Mouse (Mus musculus) thymus, adult 2 months (tissue): ENCODE results near the gene Tmem229a. TPM values are rescaled to one million over a fixed set of nuclear protein-coding genes. Genes with fewer than 3 reads are reported as not detected.

ENCODE experiments used
- DNase-seq: peaks from one replicate; pipeline ENCODE4 v3.0.0; 2021
- H3K27ac ChIP-seq: fragments of 200-500 bp; 2 replicates; pipeline ENCODE4 v1.5.1; 2012; ENCODE audit warnings: low read length, control low read depth; ENCODE audit not compliant: control insufficient read depth, insufficient read depth
- H3K27me3 ChIP-seq: fragments of 200-500 bp; 2 replicates; pipeline ENCODE4 v1.6.1; 2012; ENCODE audit warnings: mild to moderate bottlenecking, low read length, moderate library complexity, mixed read lengths; ENCODE audit not compliant: control insufficient read depth, insufficient read depth
- H3K36me3 ChIP-seq: fragments of 200-500 bp; 2 replicates; pipeline ENCODE4 v1.6.1; 2012; ENCODE audit warnings: mild to moderate bottlenecking, low read length, moderate library complexity; ENCODE audit not compliant: control insufficient read depth, insufficient read depth
- H3K4me1 ChIP-seq: fragments of 200-500 bp; replicated peaks from 2 replicates; pipeline ENCODE4 v1.6.1; 2012; ENCODE audit warnings: low read length; ENCODE audit not compliant: control insufficient read depth, insufficient read depth
- H3K4me3 ChIP-seq: fragments of 200-500 bp; 2 replicates; pipeline ENCODE4 v1.5.1; 2012; ENCODE audit warnings: mild to moderate bottlenecking, low read length, control low read depth, moderate library complexity; ENCODE audit not compliant: control insufficient read depth, insufficient read depth
- CTCF ChIP-seq: fragments of 200-500 bp; IDR thresholded peaks from 2 replicates; pipeline ENCODE4 v1.5.1; 2012; ENCODE audit warnings: mild to moderate bottlenecking, control low read depth, low read length, moderate library complexity, borderline replicate concordance; ENCODE audit not compliant: control insufficient read depth, poor library complexity, insufficient read depth; ENCODE audit errors: extremely low read depth
- POLR2A ChIP-seq: fragments of 200-500 bp; IDR thresholded peaks from 2 replicates; pipeline ENCODE4 v1.6.1; 2012; ENCODE audit warnings: mild to moderate bottlenecking, low read length, control low read depth, moderate library complexity; ENCODE audit not compliant: control insufficient read depth, poor library complexity, insufficient read depth; ENCODE audit errors: extremely low read depth
- WGBS: fragments of 180-500 bp; shearing (Covaris S2); methylation state at CpG from one replicate; pipeline ENCODE4 v1.1.7; 2018; 5-methylcytosine and 5-hydroxymethylcytosine counted together
- polyA plus RNA-seq: library from polyadenylated mRNA; depleted of rRNA; stranded (reverse); fragments of >200 nt; gene quantifications from 2 replicates; pipeline ENCODE4 v1.2.3, GENCODE M21; 2012

Gene Tmem229a
- polyA plus RNA-seq, 1 experiment, result 0.42 TPM

DNA sequence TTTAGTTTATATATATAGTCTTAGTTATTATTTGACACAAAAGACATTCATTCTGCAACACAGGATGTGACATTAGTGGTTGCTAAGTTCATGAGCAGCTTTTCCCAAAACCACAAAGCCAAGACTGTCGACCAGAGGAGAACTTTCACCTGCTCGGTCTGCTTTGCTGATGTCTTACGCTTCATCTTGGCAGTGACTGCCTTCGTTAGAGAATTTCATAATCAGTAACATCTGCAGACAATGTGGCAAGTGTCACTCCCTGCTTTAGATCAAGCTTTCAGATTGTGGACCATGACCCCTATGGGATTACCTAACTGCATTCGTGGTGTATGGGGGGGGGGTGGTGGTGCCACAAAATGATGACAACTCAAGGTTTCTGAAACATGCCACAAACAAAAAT lies 7.7 kb upstream of the Tmem229a start:
- WGBS, result 79% methylated on average over 5 of the region's 5 CpGs
- Histone ChIP-seq H3K27me3 (no peaks in the 10 kb centered on the region), H3K4me1 (no peaks in the 10 kb centered on the region), H3K4me3 (no peak overlapping the region), H3K36me3 (no peaks in the 10 kb centered on the region), H3K27ac (no peak overlapping the region)
- no peak for TF ChIP-seq CTCF
- TF ChIP-seq POLR2A, result no peak
- DNase-seq, result no peak

DNA sequence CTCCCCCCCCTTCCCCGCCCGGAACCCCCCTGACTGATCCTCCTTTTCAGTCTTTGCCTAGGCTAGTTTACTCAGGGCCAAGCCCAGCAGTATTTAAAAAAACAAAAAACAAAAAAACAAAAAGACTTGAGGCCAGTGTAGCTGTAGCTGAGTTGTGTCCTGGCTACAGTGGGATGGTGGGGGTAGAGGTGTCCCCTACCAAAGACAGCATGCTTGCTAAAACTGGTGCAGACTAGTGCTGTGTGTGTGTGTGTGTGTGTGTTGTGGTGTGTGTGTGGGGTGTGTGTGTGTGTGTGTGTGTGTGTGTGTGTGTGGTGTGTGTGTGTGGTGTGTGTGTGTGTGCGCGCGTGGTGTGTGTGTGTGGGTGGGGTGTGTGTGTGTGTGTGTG lies 483 bp upstream of the Tmem229a start:
- WGBS, result 39% methylated on average over 3 of the region's 5 CpGs

DNA sequence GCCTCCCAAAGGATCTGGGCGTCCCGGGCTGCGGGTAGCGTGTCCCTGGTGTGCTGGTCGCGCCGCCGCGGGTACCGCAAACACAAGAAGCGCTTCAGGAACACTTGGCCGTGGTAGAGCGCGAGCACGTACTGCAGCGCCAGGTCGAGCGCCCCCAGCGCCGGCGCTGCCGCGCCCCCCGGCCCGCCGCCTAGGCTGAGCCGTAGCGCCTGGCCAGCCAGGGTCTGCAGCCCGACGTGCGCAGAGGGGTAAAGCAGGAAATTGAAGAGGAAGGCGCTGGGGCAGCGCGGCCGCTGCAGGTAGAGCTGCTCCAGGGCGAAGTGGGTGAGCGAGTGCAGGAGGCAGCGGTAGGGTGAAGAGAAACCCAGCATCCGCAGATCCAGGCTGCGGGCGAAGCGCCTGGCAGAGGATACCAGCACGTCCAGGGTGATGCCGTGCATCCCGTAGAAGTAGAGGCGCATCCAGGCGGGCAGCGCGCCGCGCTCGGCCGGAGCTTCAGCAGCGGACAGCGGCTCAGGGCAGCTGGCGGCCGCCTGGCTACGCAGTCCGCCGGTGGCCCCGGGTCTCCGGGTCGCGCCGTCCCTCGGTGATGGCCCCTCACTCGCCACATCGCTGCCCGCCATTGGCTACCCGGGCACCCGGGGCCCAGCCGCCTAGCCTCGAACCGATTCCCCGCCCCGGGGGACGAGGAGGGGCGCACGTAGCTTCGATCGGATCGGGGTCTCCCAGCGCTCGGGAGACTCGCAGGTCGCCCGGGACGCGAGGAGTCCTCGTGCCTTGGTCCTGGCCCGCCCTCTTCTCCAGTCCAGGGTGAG lies 759 bp downstream of the Tmem229a start:
- Histone ChIP-seq H3K4me1 (no peaks in the 10 kb centered on the region), H3K27ac (no peak overlapping the region), H3K27me3 (no peaks in the 10 kb centered on the region; the same call in 1 of the 2 replicates), H3K36me3 (no peaks in the 10 kb centered on the region), H3K4me3 (no peak overlapping the region)
- 3% methylated on average over 91 of the region's 91 CpGs for WGBS
- TF ChIP-seq CTCF (no peak), POLR2A (no peak)
- DNase-seq, result no peak

More for the DNA sequence above, 483 bp upstream of the Tmem229a start:
- no peak for TF ChIP-seq POLR2A
- no peak for TF ChIP-seq CTCF
- Histone ChIP-seq H3K4me1 (no peaks in the 10 kb centered on the region), H3K36me3 (no peaks in the 10 kb centered on the region), H3K4me3 (no peak overlapping the region), H3K27me3 (no peaks in the 10 kb centered on the region; the same call in 1 of the 2 replicates), H3K27ac (no peak overlapping the region)
- DNase-seq, result no peak

DNA sequence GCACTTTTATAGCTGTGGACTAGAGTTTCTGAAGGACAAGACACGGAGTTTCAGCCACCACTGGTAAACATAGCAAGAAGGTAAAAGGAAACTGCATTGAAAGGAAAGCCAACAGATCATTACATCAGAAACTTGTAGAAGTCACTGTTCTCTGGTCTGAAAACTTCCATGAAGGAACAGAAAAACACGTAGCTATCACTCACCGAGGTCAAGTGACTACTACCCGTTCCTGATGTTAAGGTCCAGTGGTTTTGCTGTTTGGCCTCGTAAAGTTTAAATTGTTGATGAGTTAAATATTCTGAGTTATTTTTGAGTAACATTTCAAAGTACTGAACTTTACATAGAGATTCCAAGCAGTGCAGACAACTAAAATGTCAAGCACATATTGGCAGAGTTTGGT lies 2.0 kb downstream of the Tmem229a start:
- no peak overlapping the region for H3K4me3 ChIP-seq
- no peaks in the 10 kb centered on the region for H3K4me1 ChIP-seq
- TF ChIP-seq CTCF, result no peak
- no peak for TF ChIP-seq POLR2A
- no peak for DNase-seq
- no peak overlapping the region for H3K27ac ChIP-seq
- no peaks in the 10 kb centered on the region; the same call in 1 of the 2 replicates for H3K27me3 ChIP-seq
- no peaks in the 10 kb centered on the region for H3K36me3 ChIP-seq
- WGBS, result 86% methylated on average over 5 of the region's 5 CpGs

DNA sequence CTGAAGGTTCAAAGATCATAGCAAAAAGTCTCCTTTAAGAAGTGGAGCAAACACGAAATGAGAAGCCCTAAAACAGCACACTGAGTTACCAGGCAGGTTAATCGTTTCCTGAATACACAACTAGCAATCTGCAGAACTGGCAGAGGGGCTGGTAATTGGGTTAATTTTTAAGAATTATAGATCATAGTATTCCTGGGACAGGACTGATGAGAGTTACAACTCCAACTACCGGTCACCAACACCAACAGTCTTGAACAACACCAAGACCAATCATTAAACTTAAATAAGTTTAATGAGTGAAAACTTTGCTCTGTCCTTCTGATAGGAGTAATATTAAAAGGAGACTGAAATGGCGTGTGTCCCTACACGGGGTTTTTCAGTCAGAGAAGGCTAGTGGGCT lies 3.8 kb downstream of the Tmem229a start:
- DNase-seq, result no peak
- no peaks in the 10 kb centered on the region for H3K36me3 ChIP-seq
- no peak for TF ChIP-seq POLR2A
- no peak for TF ChIP-seq CTCF
- H3K4me3 ChIP-seq, result no peak overlapping the region
- H3K27me3 ChIP-seq, result no peaks in the 10 kb centered on the region; the same call in 1 of the 2 replicates
- no peak overlapping the region for H3K27ac ChIP-seq
- WGBS, result 87% methylated on average over 5 of the region's 5 CpGs
- no peaks in the 10 kb centered on the region for H3K4me1 ChIP-seq

DNA sequence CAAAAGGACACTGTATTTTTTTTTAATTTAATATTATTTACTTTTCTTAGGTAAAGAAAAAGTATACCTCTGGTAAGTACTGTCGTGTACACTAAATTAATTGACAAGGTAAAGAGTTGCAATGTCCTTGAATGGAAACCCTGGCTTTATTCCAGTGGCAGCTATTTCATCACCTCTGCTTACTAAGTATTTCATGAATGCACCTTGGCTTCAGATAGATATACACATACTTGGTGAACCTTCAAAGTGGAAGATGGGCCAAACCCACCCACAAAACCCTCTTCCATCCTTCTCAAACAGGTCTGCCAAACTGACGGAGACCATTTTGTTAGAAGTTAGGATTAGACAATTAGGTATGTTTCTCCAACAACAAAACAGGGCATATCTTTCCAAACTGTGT lies 5.4 kb downstream of the Tmem229a start:
- TF ChIP-seq CTCF (no peak), POLR2A (no peak)
- no peak for DNase-seq
- WGBS, result 89% methylated on average over 2 of the region's 2 CpGs

More for the DNA sequence above, 5.4 kb downstream of the Tmem229a start:
- no peaks in the 10 kb centered on the region for H3K36me3 ChIP-seq
- H3K4me1 ChIP-seq, result no peaks in the 10 kb centered on the region
- H3K27ac ChIP-seq, result no peak overlapping the region
- H3K4me3 ChIP-seq, result no peak overlapping the region
- no peaks in the 10 kb centered on the region; the same call in 1 of the 2 replicates for H3K27me3 ChIP-seq
